Mouse (Mus musculus): Measurements from ENCODE around the gene Klhl41. TPM values are rescaled to one million over a fixed set of nuclear protein-coding genes. Genes with fewer than 3 reads are reported as not detected.

The Klhl41 gene
- total RNA-seq (2014; rRNA removed; ENCODE audit: low replicate concordance) (26.5 and 42.0 TPM in 2 replicates), polyA plus RNA-seq (2015; fragmentation: Nextera tagmentation; extraction: Ambion mirVana) (35.4 and 36.9 TPM in 2 replicates)

DNA sequence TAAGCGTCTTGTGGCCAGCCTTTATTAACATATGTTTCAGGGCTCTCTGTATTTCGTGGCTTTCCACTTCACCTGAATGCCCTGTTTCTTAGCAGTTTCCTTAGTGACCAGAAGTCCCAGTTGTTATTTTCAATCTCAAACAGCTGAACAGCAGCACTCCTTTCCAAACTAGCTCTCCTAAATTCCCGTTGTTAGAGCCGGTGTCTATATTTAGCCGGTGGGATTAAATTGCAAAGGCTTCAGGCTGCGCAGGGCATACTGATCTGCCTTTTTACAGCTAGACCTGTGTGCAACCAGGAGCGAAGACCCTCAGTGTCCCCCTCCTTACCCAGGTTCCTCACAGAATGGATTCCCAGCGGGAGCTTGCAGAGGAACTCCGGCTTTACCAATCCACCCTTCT lies at the start of gene Klhl41:
Gene Klhl41 (plus strand): TSS at position 268 of the 400 bp plus-strand sequence.
- no peaks in the 10 kb centered on the region for H3K27me3 ChIP-seq (ENCODE audit: control insufficient read depth, insufficient read depth, low read length)
- peak within 1 kb of the TSS; percentile 86 for H3K27ac ChIP-seq (ENCODE audit: low read depth)
- DNase-seq (ENCODE audit: low spot score), result peak; percentile 58
- no peaks in the 10 kb centered on the region for H3K36me3 ChIP-seq (replicated peaks; ENCODE audit: control insufficient read depth, insufficient read depth, low read length)
- ATAC-seq (ENCODE audit: insufficient read depth, low read depth), result peak; percentile 59; the same call in 1 of the 2 replicates
- H3K9ac ChIP-seq (replicated peaks; ENCODE audit: low read depth, low read length), result peak within 1 kb of the TSS; percentile 72
- no peaks in the 10 kb centered on the region for H3K9me3 ChIP-seq (replicated peaks; ENCODE audit: control insufficient read depth, low read length)
- no peak for TF ChIP-seq EP300 (IDR thresholded peaks at IDR 0.05; ENCODE audit: low read depth)
- no peak for TF ChIP-seq CTCF (IDR thresholded peaks at IDR 0.05; ENCODE audit: low read depth)
- H3K4me2 ChIP-seq (ENCODE audit: low read depth, low read length), result peak within 1 kb of the TSS; percentile 67
- 39% methylated on average over 9 of the region's 9 CpGs for WGBS
- H3K4me3 ChIP-seq (ENCODE audit: low read depth, low read length), result peak within 1 kb of the TSS; percentile 53
- H3K4me1 ChIP-seq (ENCODE audit: control insufficient read depth, insufficient read depth), result peaks cover 9% of the 10 kb centered on the region; the same call in 1 of the 2 replicates

DNA sequence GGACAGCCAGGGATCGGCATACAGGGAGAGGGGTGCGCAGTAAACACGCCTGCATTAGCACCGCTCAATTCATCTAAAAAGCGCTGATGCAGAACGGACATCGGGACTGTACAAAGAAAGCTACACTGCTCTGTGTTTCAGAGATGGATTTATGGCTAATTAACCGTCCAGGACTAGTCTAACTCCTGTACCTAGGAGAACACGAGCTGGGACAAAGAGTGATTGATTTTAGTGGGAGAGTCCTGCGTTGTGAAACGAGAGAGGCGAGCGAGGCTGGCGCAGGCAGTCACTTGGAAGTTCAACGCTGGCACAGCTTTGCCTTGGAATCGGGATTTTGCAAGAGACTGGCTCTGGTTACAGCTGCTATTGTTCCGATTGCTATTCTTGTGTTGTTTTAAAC lies 40.7 kb upstream of the Klhl41 start:
- DNase-seq (ENCODE audit: low spot score), result no peak
- no peak for TF ChIP-seq EP300 (IDR thresholded peaks at IDR 0.05; ENCODE audit: low read depth)
- TF ChIP-seq CTCF (IDR thresholded peaks at IDR 0.05; ENCODE audit: low read depth), result no peak
- ATAC-seq (ENCODE audit: insufficient read depth, low read depth), result no peak
- WGBS, result 80% methylated on average over 17 of the region's 17 CpGs
- Histone ChIP-seq H3K36me3 (replicated peaks; ENCODE audit: control insufficient read depth, insufficient read depth, low read length) (no peaks in the 10 kb centered on the region), H3K9ac (replicated peaks; ENCODE audit: low read depth, low read length) (no peak overlapping the region), H3K4me3 (ENCODE audit: low read depth, low read length) (no peak overlapping the region), H3K27ac (ENCODE audit: low read depth) (no peak overlapping the region), H3K4me1 (ENCODE audit: control insufficient read depth, insufficient read depth) (no peaks in the 10 kb centered on the region), H3K4me2 (ENCODE audit: low read depth, low read length) (no peak overlapping the region), H3K27me3 (ENCODE audit: control insufficient read depth, insufficient read depth, low read length) (no peaks in the 10 kb centered on the region), H3K9me3 (replicated peaks; ENCODE audit: control insufficient read depth, low read length) (no peaks in the 10 kb centered on the region)

DNA sequence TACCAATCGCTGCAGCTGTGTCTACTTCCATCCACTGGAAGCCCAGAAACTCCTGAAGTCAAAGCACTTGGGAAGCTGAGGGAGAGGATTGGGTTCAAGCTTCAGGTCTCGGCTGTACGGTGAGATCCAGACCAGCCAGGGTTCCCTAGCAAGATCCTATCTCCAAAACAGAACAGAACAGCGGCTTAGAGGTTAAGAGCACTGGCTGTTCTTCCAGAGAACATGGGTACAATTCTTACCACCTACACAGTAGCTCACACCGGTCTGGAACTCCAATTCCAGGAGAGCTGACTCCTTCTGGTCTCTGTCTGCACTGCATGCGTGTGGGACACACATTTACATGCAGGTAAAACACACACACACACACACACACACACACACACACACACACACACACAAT lies 40.0 kb upstream of the Klhl41 start:
- 85% methylated on average over 6 of the region's 6 CpGs for WGBS
- TF ChIP-seq EP300 (IDR thresholded peaks at IDR 0.05; ENCODE audit: low read depth) (no peak), CTCF (IDR thresholded peaks at IDR 0.05; ENCODE audit: low read depth) (no peak)
- H3K27ac ChIP-seq (ENCODE audit: low read depth), result no peak overlapping the region
- H3K36me3 ChIP-seq (replicated peaks; ENCODE audit: control insufficient read depth, insufficient read depth, low read length), result no peaks in the 10 kb centered on the region
- H3K27me3 ChIP-seq (ENCODE audit: control insufficient read depth, insufficient read depth, low read length), result no peaks in the 10 kb centered on the region
- no peak overlapping the region for H3K9ac ChIP-seq (replicated peaks; ENCODE audit: low read depth, low read length)
- no peak overlapping the region for H3K4me3 ChIP-seq (ENCODE audit: low read depth, low read length)
- ATAC-seq (ENCODE audit: insufficient read depth, low read depth) (no peak), DNase-seq (ENCODE audit: low spot score) (no peak)
- H3K4me2 ChIP-seq (ENCODE audit: low read depth, low read length), result no peak overlapping the region
- no peaks in the 10 kb centered on the region for H3K4me1 ChIP-seq (ENCODE audit: control insufficient read depth, insufficient read depth)
- H3K9me3 ChIP-seq (replicated peaks; ENCODE audit: control insufficient read depth, low read length), result no peaks in the 10 kb centered on the region

DNA sequence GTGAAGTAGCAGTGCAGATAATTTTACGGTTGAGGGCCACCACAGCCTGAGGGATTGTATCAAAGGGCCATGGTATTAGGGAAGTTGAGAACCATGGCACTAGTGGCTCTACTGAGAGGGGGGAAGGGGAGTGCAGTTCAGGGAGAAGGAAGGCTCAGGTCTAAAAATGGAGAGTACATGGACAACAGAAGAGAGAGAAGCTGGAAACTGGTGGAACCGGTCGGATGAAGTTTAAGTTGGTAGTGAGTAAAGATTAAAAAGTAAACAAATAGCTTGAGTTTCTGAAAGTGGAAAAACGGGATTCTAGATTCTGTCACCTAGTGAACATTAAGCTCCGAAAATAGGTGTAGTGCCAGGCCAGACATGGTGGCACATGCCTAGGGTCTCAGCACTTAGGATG lies 39.1 kb upstream of the Klhl41 start:
- ATAC-seq (ENCODE audit: insufficient read depth, low read depth), result no peak
- Histone ChIP-seq H3K9me3 (replicated peaks; ENCODE audit: control insufficient read depth, low read length) (no peaks in the 10 kb centered on the region), H3K4me1 (ENCODE audit: control insufficient read depth, insufficient read depth) (no peaks in the 10 kb centered on the region), H3K27ac (ENCODE audit: low read depth) (no peak overlapping the region), H3K4me3 (ENCODE audit: low read depth, low read length) (no peak overlapping the region), H3K27me3 (ENCODE audit: control insufficient read depth, insufficient read depth, low read length) (no peaks in the 10 kb centered on the region), H3K4me2 (ENCODE audit: low read depth, low read length) (no peak overlapping the region), H3K36me3 (replicated peaks; ENCODE audit: control insufficient read depth, insufficient read depth, low read length) (no peaks in the 10 kb centered on the region), H3K9ac (replicated peaks; ENCODE audit: low read depth, low read length) (no peak overlapping the region)
- WGBS, result 80% methylated on average over 5 of the region's 5 CpGs
- TF ChIP-seq CTCF (IDR thresholded peaks at IDR 0.05; ENCODE audit: low read depth) (no peak), EP300 (IDR thresholded peaks at IDR 0.05; ENCODE audit: low read depth) (no peak)
- DNase-seq (ENCODE audit: low spot score), result no peak

DNA sequence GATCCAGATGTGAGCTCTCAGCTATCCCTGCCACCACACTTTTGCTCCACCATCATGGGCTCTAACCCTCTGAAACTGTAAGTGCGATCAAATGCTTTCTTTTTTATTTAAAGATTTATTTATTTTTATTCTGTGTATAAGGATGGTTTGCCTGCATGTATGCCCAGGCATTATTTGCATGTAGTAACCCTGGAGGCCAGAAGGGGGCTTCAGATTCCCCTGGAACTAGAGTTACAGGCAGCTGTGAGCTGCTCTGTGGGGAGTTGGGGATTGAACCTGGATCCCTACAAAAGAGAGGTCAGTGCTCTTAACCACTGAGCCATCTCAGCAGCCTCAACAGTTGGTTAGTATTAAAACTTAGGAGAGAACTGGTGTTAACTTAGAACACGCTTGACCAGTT lies 38.5 kb upstream of the Klhl41 start:
- Histone ChIP-seq H3K27me3 (ENCODE audit: control insufficient read depth, insufficient read depth, low read length) (no peaks in the 10 kb centered on the region), H3K9ac (replicated peaks; ENCODE audit: low read depth, low read length) (no peak overlapping the region), H3K4me1 (ENCODE audit: control insufficient read depth, insufficient read depth) (no peaks in the 10 kb centered on the region), H3K9me3 (replicated peaks; ENCODE audit: control insufficient read depth, low read length) (no peaks in the 10 kb centered on the region), H3K36me3 (replicated peaks; ENCODE audit: control insufficient read depth, insufficient read depth, low read length) (no peaks in the 10 kb centered on the region), H3K4me3 (ENCODE audit: low read depth, low read length) (no peak overlapping the region), H3K27ac (ENCODE audit: low read depth) (no peak overlapping the region), H3K4me2 (ENCODE audit: low read depth, low read length) (no peak overlapping the region)
- ATAC-seq (ENCODE audit: insufficient read depth, low read depth), result no peak
- WGBS, result 81% methylated on average over 2 of the region's 2 CpGs
- no peak for DNase-seq (ENCODE audit: low spot score)
- no peak for TF ChIP-seq EP300 (IDR thresholded peaks at IDR 0.05; ENCODE audit: low read depth)
- TF ChIP-seq CTCF (IDR thresholded peaks at IDR 0.05; ENCODE audit: low read depth), result peak; percentile 13; the same call in 1 of the 2 replicates
